Mouse (Mus musculus) G1E (cell line): ENCODE results near the gene Ttc28. TPM values are rescaled to one million over a fixed set of nuclear protein-coding genes. Genes with fewer than 3 reads are reported as not detected.

Experiments
- ATAC-seq: 2 replicates; pipeline ENCODE4 v1.8.0; 2016; ENCODE audit warnings: mild to moderate bottlenecking; ENCODE audit not compliant: insufficient number of reproducible peaks, poor library complexity, low FRiP score, severe bottlenecking; ENCODE audit errors: extremely low read depth
- DNase-seq: peaks from one replicate; pipeline ENCODE4 v3.0.0; 2012; ENCODE audit warnings: low spot score
- H3K27me3 ChIP-seq: 2 replicates; pipeline ENCODE4 v1.6.1; 2012; ENCODE audit warnings: mild to moderate bottlenecking, low read length, inconsistent platforms; ENCODE audit not compliant: insufficient read depth
- H3K36me3 ChIP-seq: replicated peaks from 2 replicates; pipeline ENCODE3; 2012; ENCODE audit warnings: mild to moderate bottlenecking, inconsistent platforms
- H3K4me1 ChIP-seq: 2 replicates; pipeline ENCODE4 v1.6.1; 2012; ENCODE audit warnings: low read depth, low read length, inconsistent platforms, mixed read lengths; ENCODE audit not compliant: insufficient read depth
- H3K4me3 ChIP-seq: 2 replicates; pipeline ENCODE4 v1.5.1; 2012; ENCODE audit warnings: low read depth, mild to moderate bottlenecking, inconsistent platforms, low read length, moderate library complexity, mixed read lengths
- H3K9me3 ChIP-seq: replicated peaks from 2 replicates; pipeline ENCODE4 v1.6.1; 2012; ENCODE audit warnings: inconsistent platforms
- CTCF ChIP-seq: IDR thresholded peaks from 2 replicates; pipeline ENCODE4 v1.5.1; 2012; ENCODE audit warnings: low read depth, low read length, inconsistent platforms, mixed read lengths
- GATA1 ChIP-seq: IDR thresholded peaks from 2 replicates; pipeline ENCODE4 v1.6.1; 2012; ENCODE audit warnings: borderline replicate concordance, low read length, inconsistent platforms, mixed read lengths
- GATA2 ChIP-seq: IDR thresholded peaks from 2 replicates; pipeline ENCODE4 v1.6.1; 2012; ENCODE audit warnings: low read depth, low read length, inconsistent platforms, borderline replicate concordance
- POLR2AphosphoS5 ChIP-seq: IDR thresholded peaks from 2 replicates; pipeline ENCODE4 v1.6.1; 2012; ENCODE audit warnings: low read depth, low read length, inconsistent platforms; ENCODE audit not compliant: insufficient replicate concordance
- TAL1 ChIP-seq: conservative IDR thresholded peaks from 2 replicates; pipeline ENCODE4 v1.6.1; 2012; ENCODE audit warnings: low read depth, low read length, inconsistent platforms, mixed read lengths
- polyA plus RNA-seq: library from polyadenylated mRNA; stranded (reverse); fragments of >175 nt; gene quantifications from 2 replicates; pipeline ENCODE4 v1.2.3, GENCODE M21; 2012
- total RNA-seq, 2 experiments: library from RNA; stranded (forward) in 1 of 2; stranded (reverse) in 1 of 2; fragments of 200-1000 nt in 1 of 2; fragments of >200 nt in 1 of 2; fragmentation: Nextera tagmentation in 1 of 2; gene quantifications; 2 replicates each; pipeline ENCODE4 v1.2.3; 2014 to 2017

Ttc28 gene
- total and polyA plus RNA-seq, 3 experiments, result 0.28 to 2.0 (median 0.55) TPM

DNA sequence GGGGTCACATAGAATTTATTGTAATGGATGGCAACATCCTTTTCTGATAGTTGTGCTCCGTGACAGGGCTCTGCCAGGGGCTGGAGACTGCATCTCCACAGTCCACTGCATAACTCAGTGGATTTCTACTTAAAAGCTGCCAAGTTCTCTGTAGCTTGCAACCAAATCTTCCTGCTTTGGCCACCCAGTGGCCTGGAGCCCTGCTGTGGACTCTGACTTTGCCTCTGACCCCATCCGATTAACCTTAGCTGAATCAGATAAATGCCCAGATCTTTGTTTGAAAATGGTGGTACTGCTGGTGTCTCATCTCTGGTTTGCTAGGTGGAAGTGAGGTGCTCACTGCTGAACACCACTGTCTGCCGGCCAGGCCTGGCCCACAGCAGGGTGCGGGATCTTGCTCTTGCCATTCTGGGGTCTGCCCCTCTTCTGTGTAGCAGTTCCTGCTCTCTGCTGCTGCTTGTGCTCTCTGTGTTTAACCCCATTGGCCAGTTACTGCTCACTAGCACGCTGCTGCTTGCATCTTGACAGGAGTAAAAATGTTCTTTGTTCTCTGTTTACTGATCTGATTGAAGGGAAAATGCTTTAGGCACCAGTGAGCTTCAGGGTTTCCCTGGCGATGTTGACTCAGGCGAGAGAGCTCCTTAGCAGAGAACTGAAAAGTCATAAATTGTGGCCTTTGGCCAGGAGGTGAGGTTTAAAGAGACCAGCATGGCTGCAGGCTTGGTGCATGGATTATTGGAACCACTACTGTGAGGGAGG, 219.1 kb downstream of the Ttc28 start:
- Histone ChIP-seq H3K4me1 (no peaks in the 10 kb centered on the region), H3K36me3 (no peaks in the 10 kb centered on the region), H3K4me3 (no peak overlapping the region), H3K9me3 (no peaks in the 10 kb centered on the region), H3K27me3 (peaks cover 19% of the 10 kb centered on the region)
- DNase-seq (no peak), ATAC-seq (no peak)
- TF ChIP-seq POLR2AphosphoS5 (no peak), CTCF (no peak), GATA1 (no peak), TAL1 (no peak), GATA2 (no peak)

DNA sequence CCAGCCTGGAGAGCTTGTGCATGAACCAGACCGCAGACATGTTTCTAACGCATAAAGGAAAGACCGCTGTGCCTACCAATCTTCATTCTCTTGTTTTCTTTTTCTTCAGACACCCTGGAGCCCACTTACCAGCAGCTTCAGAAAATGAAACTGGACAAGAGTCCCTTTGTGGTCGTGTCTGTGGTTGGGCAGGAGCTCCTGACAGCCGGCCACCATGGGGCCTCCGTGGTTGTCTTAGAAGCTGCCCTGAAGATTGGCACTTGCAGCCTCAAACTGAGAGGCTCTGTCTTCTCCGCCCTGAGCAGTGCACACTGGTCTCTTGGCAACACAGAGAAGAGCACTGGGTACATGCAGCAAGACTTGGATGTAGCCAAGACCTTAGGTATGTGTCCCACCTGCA, 221.0 kb downstream of the Ttc28 start:
- TF ChIP-seq GATA2, result no peak
- no peak for TF ChIP-seq CTCF
- TF ChIP-seq TAL1, result no peak
- no peak for TF ChIP-seq POLR2AphosphoS5
- no peak for TF ChIP-seq GATA1
- H3K4me3 ChIP-seq, result no peak overlapping the region
- H3K27me3 ChIP-seq, result peaks cover 21% of the 10 kb centered on the region
- no peak for DNase-seq
- H3K9me3 ChIP-seq, result no peaks in the 10 kb centered on the region
- no peaks in the 10 kb centered on the region for H3K4me1 ChIP-seq
- no peak for ATAC-seq
- no peaks in the 10 kb centered on the region for H3K36me3 ChIP-seq

DNA sequence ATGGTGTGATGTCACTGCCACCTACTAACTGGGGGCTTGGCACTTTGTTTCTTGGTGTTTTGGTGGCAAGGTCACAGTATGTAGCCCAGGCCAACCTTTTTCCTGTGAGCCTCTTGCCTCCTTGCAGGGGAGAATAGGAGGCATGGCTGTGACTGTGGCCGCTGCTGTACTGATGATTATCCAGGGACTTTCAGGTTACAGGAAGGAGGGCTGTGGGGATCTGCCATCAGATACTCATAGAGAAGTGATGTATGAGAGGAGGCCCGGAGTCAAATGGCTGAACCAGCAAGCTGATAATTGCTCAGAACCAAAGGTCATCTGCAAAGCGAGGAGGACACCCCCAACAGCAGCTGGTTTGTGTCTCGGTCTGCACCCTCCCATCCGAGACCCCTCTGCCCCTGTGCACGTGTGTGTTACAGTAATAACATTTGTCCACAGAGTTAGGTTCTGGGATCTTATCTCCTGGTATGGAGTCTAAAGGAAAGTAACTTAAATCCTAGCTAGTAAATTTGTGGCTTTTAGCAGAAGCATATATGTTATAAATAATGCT, 221.9 kb downstream of the Ttc28 start:
- Histone ChIP-seq H3K4me1 (no peaks in the 10 kb centered on the region), H3K36me3 (no peaks in the 10 kb centered on the region), H3K27me3 (peaks cover 21% of the 10 kb centered on the region), H3K9me3 (no peaks in the 10 kb centered on the region), H3K4me3 (no peak overlapping the region)
- no peak for ATAC-seq
- DNase-seq, result no peak
- TF ChIP-seq CTCF (no peak), GATA2 (no peak), POLR2AphosphoS5 (no peak), GATA1 (no peak)

DNA sequence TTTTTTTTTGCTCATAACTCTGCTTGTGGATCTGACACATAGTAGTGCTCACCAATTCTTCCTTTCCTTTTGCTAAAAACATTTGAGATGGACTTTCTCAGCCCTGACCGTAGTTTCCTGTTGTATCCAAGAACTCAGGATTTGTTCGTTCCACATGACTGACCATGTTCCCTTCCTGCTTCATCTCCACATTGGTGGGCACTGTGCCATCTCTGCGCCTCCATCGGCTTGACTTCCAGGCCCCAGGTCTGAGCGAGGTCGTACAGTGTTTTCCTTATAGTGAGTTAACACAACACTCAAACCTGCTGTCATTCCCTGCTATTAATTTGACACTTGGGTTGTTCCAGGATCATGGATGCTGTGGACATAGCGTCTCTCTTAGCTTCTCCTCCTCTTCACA, 225.2 kb downstream of the Ttc28 start:
- Histone ChIP-seq H3K9me3 (no peaks in the 10 kb centered on the region), H3K27me3 (peaks cover 16% of the 10 kb centered on the region), H3K4me1 (no peaks in the 10 kb centered on the region), H3K4me3 (no peak overlapping the region), H3K36me3 (no peaks in the 10 kb centered on the region)
- ATAC-seq (no peak), DNase-seq (no peak)
- TF ChIP-seq GATA1 (no peak), CTCF (no peak), TAL1 (no peak), GATA2 (no peak), POLR2AphosphoS5 (no peak)

DNA sequence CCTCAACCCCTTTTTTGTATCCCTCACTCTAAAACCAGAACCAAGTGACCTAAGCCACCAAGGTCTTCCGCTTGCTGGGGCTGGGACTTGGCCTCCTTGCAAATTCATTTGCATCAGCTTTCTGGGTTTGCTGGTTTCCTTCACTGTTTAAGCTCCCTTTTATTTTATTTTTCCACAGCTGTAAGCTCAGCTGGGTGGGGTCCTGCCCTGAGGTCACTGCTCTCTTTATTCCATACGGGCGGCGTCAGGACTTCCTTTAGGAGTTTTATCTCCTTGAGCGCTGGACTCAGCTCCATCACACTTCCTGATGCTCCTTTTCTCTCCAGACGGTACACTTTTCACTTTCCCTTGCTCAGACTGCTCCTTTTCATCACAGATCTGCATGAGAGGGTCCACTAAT, 231.8 kb downstream of the Ttc28 start:
- Histone ChIP-seq H3K4me1 (no peaks in the 10 kb centered on the region), H3K36me3 (no peaks in the 10 kb centered on the region), H3K9me3 (no peaks in the 10 kb centered on the region), H3K27me3 (no peaks in the 10 kb centered on the region), H3K4me3 (no peak overlapping the region)
- no peak for TF ChIP-seq TAL1
- TF ChIP-seq GATA2, result no peak
- TF ChIP-seq POLR2AphosphoS5, result no peak
- TF ChIP-seq GATA1, result no peak
- TF ChIP-seq CTCF, result no peak
- no peak for ATAC-seq
- DNase-seq, result no peak

DNA sequence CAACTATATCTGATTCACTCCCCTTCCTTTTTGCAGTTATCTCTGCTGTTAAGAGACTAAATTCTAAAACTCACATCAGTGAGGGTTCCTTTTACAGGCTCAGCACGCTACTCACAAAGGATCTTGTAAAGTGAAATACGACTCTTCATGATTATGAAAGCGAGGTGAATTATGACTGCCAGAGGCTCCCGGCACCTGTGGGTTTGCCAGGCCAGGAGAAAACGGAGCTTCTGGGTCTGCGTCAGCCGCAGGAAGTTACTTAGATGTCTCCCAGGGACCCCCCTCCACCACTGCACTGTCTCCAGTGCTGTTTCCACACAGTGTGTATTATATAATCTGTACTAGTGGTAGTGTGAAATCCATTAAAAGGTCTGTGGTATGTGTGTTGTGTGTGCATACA, 233.6 kb downstream of the Ttc28 start:
- no peak for TF ChIP-seq TAL1
- no peak for TF ChIP-seq GATA1
- TF ChIP-seq CTCF, result no peak
- no peak for TF ChIP-seq POLR2AphosphoS5
- TF ChIP-seq GATA2, result no peak
- Histone ChIP-seq H3K4me1 (no peaks in the 10 kb centered on the region), H3K4me3 (no peak overlapping the region), H3K27me3 (no peaks in the 10 kb centered on the region), H3K36me3 (no peaks in the 10 kb centered on the region), H3K9me3 (no peaks in the 10 kb centered on the region)
- DNase-seq, result no peak
- no peak for ATAC-seq
